Mouse (Mus musculus): ENCODE results near the gene Fam214a.

Gene Fam214a

GRCm38 (mm10) chr9:74952106-74952505 is 578 bp upstream of the Fam214a start:
- DNase-seq (ENCODE audit: low spot score) = no peak

GRCm38 (mm10) chr9:74953265-74953958 is 728 bp downstream of the Fam214a start:
- peak; percentile 61 for DNase-seq (ENCODE audit: low spot score)

GRCm38 (mm10) chr9:74953959-74954279 is 1.2 kb downstream of the Fam214a start:
- DNase-seq (ENCODE audit: low spot score) = no peak

- no peak for DNase-seq (ENCODE audit: low spot score)
These were observed 1.7 kb downstream of the Fam214a start for GRCm38 (mm10) chr9:74954387-74954786.

- peak; percentile 25 for DNase-seq (ENCODE audit: low spot score)
These were observed 7.9 kb downstream of the Fam214a start for GRCm38 (mm10) chr9:74960630-74961029.

- peak; percentile 55 for DNase-seq (ENCODE audit: low spot score)
These were observed 8.4 kb downstream of the Fam214a start for GRCm38 (mm10) chr9:74961073-74961575.

- no peak for DNase-seq (ENCODE audit: low spot score)
These were observed 11.3 kb downstream of the Fam214a start for GRCm38 (mm10) chr9:74963953-74964352.

GRCm38 (mm10) chr9:74964866-74965384 is 12.2 kb downstream of the Fam214a start:
- DNase-seq (ENCODE audit: low spot score) = no peak

- no peak for DNase-seq (ENCODE audit: low spot score)
These were observed 13.5 kb downstream of the Fam214a start for GRCm38 (mm10) chr9:74966200-74966599.

- no peak for DNase-seq (ENCODE audit: low spot score)
These were observed 16.2 kb downstream of the Fam214a start for GRCm38 (mm10) chr9:74968647-74969428.

GRCm38 (mm10) chr9:74970591-74970990 is 17.9 kb downstream of the Fam214a start:
- no peak for DNase-seq (ENCODE audit: low spot score)

GRCm38 (mm10) chr9:74971191-74971976 is 18.7 kb downstream of the Fam214a start:
- no peak for DNase-seq (ENCODE audit: low spot score)

GRCm38 (mm10) chr9:74972736-74973135 is 20.1 kb downstream of the Fam214a start:
- no peak for DNase-seq (ENCODE audit: low spot score)

GRCm38 (mm10) chr9:74973154-74973553 is 20.5 kb downstream of the Fam214a start:
- no peak for DNase-seq (ENCODE audit: low spot score)

- DNase-seq (ENCODE audit: low spot score) = peak; percentile 49
These were observed 22.1 kb downstream of the Fam214a start for GRCm38 (mm10) chr9:74974758-74975157.

GRCm38 (mm10) chr9:74975416-74975815 is 22.7 kb downstream of the Fam214a start:
- no peak for DNase-seq (ENCODE audit: low spot score)

- peak; percentile 84 for DNase-seq (ENCODE audit: low spot score)
These were observed 23.4 kb downstream of the Fam214a start for GRCm38 (mm10) chr9:74975911-74976563.

- no peak for DNase-seq (ENCODE audit: low spot score)
These were observed 24.6 kb downstream of the Fam214a start for GRCm38 (mm10) chr9:74977251-74977650.

GRCm38 (mm10) chr9:74977962-74978361 is 25.3 kb downstream of the Fam214a start:
- DNase-seq (ENCODE audit: low spot score) = peak; percentile 36

- DNase-seq (ENCODE audit: low spot score) = no peak
These were observed 26.2 kb downstream of the Fam214a start for GRCm38 (mm10) chr9:74978868-74979267.

GRCm38 (mm10) chr9:74979371-74979770 is 26.7 kb downstream of the Fam214a start:
- no peak for DNase-seq (ENCODE audit: low spot score)

- DNase-seq (ENCODE audit: low spot score) = no peak
These were observed 27.2 kb downstream of the Fam214a start for GRCm38 (mm10) chr9:74979866-74980265.
